Mouse (Mus musculus) heart, adult 2 months (tissue): ENCODE data around the gene Thnsl1.

ENCODE experiments used
- CTCF ChIP-seq: fragments of 200-600 bp; IDR thresholded peaks from 2 replicates; pipeline ENCODE4 v1.8.1; 2022; ENCODE audit warnings: antibody characterized with exemption, mild to moderate bottlenecking, moderate library complexity
- EP300 ChIP-seq: fragments of 200-500 bp; IDR thresholded peaks from 2 replicates; pipeline ENCODE4 v1.6.1; 2011; ENCODE audit warnings: low read depth, low read length, control low read depth; ENCODE audit not compliant: insufficient read depth

DNA sequence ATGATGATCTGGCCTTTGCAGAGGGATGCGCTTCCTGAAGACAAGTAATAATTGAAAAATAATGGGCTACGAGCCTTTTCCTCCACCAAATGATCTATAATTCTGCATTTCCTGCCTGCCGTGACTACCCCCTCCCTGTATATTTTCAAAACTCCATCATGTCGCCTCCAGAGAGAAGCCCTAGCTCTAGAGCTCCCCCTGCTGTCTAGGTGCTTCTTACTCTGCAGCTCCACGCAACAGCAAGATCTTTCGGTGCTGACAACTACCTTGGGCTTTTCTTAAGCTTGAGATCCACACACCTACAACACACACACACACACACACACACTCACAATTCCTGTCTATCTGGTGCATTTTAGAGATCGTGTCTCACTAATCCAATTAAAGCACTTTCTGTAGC lies 17.9 kb upstream of the Thnsl1 start:
- peak; percentile 84 for TF ChIP-seq CTCF
- 0 out of 2 replicates have a peak, but pooled peaks have one; percentile 56 for TF ChIP-seq EP300
